Mouse (Mus musculus): ENCODE measurements around the gene Bscl2.

DNA sequence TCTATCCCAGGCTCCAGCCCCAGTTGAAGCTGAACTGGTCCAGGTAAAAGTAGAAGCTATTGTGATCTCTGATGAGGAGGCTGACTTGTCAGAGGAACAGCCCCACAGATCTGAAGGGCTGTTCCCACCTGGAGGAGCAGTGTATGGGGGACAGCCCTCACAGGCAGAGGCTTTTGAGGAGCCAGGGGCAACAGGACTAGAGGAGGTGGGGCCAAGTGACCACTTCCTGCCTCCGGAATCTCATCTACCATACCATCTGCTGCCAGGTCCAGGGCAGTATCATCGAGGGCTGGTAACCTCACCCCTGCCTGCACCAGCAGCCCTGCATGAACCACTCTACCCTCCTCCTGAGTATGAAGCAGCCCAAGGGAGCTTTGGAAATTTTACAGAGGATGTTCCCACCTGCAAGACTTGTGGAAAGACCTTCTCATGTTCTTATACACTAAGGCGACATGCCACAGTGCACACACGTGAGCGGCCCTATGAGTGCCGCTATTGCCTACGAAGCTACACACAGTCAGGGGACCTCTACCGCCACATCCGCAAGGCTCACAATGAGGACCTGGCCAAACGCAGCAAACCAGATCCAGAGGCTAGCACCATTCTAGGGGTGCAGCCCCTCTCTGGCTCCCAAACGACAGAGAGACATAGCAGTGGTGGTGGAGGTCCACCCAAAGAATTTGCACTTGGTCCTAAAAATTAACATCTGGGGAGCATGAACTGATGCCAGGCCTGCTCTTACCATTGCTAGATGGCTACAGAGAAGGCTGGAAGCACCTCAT lies 33.2 kb upstream of the Bscl2 start:
- TF ChIP-seq POLR2A (IDR thresholded peaks at IDR 0.05; ENCODE audit: borderline replicate concordance, extremely low read depth, low read depth, low read length) (no peak), CTCF (IDR thresholded peaks at IDR 0.05; ENCODE audit: insufficient read depth, low read length) (no peak)
